Mouse (Mus musculus): ENCODE data around the gene Rfc1.

Gene Rfc1

GRCm38 (mm10) chr5:65335298-65336074, at the start of gene Rfc1:
TSS of gene Rfc1 (minus strand) at chr5:65335670.
- peak; percentile 94 for DNase-seq (ENCODE audit: low read depth, low spot score)

- DNase-seq (ENCODE audit: low read depth, low spot score) = no peak
These were observed 39.3 kb upstream of the Rfc1 start for GRCm38 (mm10) chr5:65374746-65375145.

DNA sequence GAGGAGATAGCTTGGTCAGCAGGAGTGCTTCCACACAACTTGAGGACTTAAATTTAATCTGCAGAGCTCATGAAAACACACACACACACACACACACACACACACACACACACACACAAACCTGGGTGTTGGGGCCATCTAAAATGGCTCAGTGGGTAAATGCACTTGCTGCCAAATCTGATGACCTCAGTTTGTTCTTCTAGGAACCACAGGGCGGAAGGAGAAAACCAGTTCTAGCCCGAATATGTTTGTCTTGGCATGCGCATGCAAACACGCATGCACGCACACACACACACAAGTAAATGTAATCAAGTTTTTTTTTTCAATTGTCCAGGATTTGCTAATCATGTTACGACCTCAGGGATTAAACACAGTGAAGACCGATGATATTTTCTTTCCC, 36.1 kb upstream of the Rfc1 start:
- DNase-seq (ENCODE audit: low read depth, low spot score) = no peak

DNA sequence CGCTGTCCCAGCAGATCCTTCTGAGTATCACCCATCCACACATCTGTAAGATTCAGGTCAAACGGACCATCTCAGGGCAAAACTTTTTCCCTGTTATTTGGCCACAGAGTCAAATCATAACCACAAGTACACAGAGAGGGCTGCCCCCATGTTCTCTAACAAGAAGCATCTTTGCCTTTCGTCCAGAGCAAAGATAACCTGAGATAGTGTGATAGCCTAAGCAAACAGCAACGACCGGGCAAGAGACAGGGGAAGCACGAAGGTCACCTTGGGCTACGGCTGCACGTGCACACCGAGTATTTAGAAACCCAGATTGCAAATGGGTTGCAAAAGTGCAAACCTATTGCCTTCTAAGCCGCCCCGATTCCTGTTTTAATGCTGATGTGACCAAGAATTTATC, 32.4 kb upstream of the Rfc1 start:
- DNase-seq (ENCODE audit: low read depth, low spot score) = no peak

GRCm38 (mm10) chr5:65357771-65358170, 22.3 kb upstream of the Rfc1 start:
- no peak for DNase-seq (ENCODE audit: low read depth, low spot score)

DNA sequence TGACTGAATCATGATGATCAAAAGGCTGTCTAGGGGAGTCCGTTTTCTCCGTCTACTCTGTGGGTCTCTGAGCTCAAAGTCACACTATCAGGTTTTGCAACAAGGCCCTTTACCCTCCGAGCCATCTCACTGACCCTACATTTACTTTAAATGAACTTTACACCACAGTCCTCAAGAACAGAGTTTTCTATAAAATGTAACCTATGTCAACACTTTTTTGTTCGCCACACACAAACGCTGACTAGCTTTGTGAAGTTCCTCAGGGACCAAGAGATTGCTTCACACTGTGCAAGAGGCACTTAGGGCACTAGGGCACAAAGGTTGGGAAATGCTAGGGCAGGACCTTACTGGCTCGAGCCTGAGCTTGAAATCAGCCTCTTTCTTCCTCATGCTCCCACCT, 21.4 kb upstream of the Rfc1 start:
- no peak for DNase-seq (ENCODE audit: low read depth, low spot score)

- DNase-seq (ENCODE audit: low read depth, low spot score) = no peak
These were observed 19.5 kb upstream of the Rfc1 start for GRCm38 (mm10) chr5:65354985-65355384.

DNA sequence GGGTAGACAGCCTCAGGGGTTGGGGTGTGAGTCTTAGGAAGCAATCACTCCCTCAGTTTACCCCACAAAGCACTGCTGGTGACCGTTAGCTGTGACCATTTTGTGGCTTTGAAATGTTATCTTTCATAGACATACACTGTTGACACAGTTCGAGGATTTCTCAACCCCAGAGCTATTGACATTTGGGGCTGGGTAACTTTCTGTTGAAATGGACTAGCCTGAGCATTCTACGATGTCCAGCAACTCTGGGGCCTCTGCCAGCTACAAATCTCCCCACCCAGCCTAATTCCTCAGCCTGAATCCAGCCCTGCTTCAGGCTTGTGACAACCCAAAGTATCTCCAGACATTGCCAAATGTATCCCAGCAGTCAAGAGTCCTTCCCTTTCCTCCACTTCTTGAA, 18.6 kb upstream of the Rfc1 start:
- no peak for DNase-seq (ENCODE audit: low read depth, low spot score)

DNA sequence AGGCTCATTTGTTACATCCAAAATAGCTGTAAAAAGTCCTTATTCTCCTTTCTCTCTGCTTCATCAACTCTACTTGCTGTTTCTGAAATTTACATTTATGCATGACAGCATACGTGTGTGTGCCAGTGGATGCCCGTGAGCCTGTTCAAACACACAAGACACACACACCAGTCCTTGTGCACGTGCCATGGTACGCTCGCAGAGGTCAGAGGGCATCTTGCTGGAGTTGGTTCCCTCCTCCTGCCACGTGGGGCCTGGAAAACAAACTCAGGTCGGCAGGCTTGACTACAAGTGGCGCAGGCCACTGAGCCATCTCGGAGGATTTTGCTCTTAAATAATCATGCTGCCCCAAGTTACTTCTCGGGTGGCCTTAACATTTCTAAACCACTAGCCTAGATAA, 15.0 kb upstream of the Rfc1 start:
- no peak for DNase-seq (ENCODE audit: low read depth, low spot score)

- DNase-seq (ENCODE audit: low read depth, low spot score) = no peak
These were observed 12.7 kb upstream of the Rfc1 start, which contains the start of gene Klb for GRCm38 (mm10) chr5:65348168-65348567. TSS of gene Klb (plus strand) at chr5:65348314.

- DNase-seq (ENCODE audit: low read depth, low spot score) = no peak
These were observed 4.7 kb upstream of the Rfc1 start for GRCm38 (mm10) chr5:65340167-65340566.

- peak; percentile 29 for DNase-seq (ENCODE audit: low read depth, low spot score)
These were observed 2.9 kb upstream of the Rfc1 start for GRCm38 (mm10) chr5:65338394-65338793.

DNA sequence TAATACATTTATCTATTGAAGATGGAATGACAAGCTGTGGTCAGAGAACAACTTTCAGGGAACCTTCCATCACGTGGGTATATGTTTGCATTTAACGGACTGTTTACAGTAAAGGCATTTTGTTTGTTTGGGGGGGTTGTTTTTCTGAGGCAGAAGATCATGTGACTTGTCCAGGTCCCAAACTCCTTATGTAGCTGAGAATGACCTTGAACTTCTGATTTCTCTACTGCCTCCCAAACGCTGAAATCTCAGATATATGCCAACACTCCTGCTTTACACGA, 545 bp upstream of the Rfc1 start:
- no peak for DNase-seq (ENCODE audit: low read depth, low spot score)

- DNase-seq (ENCODE audit: low read depth, low spot score) = no peak
These were observed 682 bp downstream of the Rfc1 start for GRCm38 (mm10) chr5:65334788-65335187.

GRCm38 (mm10) chr5:65329971-65330370, 5.5 kb downstream of the Rfc1 start:
- no peak for DNase-seq (ENCODE audit: low read depth, low spot score)

GRCm38 (mm10) chr5:65326212-65326611, 9.3 kb downstream of the Rfc1 start:
- peak; percentile 71 for DNase-seq (ENCODE audit: low read depth, low spot score)

GRCm38 (mm10) chr5:65324758-65325355, 10.6 kb downstream of the Rfc1 start:
- no peak for DNase-seq (ENCODE audit: low read depth, low spot score)

- no peak for DNase-seq (ENCODE audit: low read depth, low spot score)
These were observed 11.2 kb downstream of the Rfc1 start for GRCm38 (mm10) chr5:65324271-65324670.

DNA sequence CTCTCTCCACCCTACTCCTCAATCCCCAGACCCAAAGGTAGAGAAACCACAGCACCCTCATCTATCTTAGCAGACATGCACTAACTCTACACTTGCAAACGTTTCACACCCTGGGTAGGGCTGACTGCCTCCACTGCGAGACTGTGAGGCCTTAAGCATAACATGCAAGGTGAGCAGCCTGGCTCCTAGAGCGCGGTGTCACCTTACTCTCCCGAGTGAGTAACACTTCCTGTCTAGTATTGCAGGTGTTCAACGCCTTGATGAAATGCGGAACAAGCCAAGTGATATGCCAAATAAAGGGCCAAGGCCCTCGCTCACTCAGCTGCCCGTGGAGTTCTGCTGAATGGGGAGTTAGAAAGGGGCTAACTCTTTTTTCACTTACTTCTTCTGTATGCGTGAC, 13.3 kb downstream of the Rfc1 start:
- DNase-seq (ENCODE audit: low read depth, low spot score) = peak; percentile 33

- no peak for DNase-seq (ENCODE audit: low read depth, low spot score)
These were observed 16.3 kb downstream of the Rfc1 start for GRCm38 (mm10) chr5:65319176-65319575.

GRCm38 (mm10) chr5:65308866-65309265, 26.6 kb downstream of the Rfc1 start:
- DNase-seq (ENCODE audit: low read depth, low spot score) = no peak

DNA sequence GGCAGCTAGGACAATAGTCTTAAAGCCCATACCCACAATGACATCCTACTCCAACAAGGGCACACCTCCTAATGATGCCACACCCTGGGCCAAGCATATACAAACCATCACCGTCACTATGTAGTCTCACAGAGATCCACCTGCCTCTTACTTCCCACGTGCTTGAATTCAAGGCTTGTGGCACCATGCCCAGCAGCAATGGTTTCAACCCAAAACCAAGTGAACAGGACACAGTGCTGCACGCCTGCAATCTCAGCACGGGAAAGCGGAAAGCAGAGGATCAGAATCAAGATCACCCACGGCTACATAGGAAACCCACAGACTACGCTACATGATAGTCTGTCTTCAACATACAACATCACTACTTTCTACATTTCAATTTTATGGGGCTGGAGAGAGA, 27.3 kb downstream of the Rfc1 start:
- DNase-seq (ENCODE audit: low read depth, low spot score) = no peak

DNA sequence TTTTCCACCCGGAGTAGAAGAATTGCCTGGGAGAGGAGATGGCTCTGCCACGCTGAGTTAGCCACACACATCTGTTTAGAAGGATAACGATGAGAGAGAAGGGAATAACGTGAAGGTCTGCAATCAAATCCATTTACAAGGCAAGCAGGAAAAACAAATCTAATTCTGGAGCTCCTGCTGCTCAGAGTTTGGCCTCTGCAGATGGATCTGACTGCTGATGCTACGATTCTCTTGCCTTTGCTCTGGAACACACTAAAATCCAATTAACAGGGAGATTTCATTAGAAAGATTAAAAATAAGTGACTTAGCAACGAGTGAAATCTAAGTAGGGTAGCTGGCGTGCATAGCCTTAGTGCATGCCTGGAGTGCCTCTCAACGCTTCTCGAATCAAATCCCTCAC, 30.0 kb downstream of the Rfc1 start:
- no peak for DNase-seq (ENCODE audit: low read depth, low spot score)

DNA sequence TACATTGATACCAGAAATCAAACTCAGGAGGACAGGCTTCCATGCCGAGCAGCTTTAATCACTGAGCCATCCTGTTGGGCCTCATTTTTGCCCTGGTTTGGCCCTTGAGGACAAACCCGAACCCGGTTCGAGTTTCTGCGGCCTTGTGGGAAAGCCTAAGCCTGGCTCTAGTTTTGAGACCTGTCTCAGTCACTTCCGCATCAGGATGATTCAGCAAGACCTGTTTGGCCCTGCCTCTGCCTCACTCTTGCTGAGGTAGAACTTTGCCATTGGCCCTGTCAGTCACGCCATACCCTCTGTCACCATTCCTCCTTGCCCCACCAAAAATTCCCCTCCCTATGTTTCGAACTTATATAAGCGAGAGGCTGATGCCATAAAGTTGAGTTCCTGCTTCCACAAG, 35.3 kb downstream of the Rfc1 start:
- no peak for DNase-seq (ENCODE audit: low read depth, low spot score)
